Mouse (Mus musculus) heart, adult 8-10 months (tissue): Measurements from ENCODE around the gene Bik. TPM values are rescaled to one million over a fixed set of nuclear protein-coding genes. Genes with fewer than 3 reads are reported as not detected.
"Not testable (repeated sequence)": the region's sequence is repeated elsewhere in the genome, so short reads cannot be mapped to it uniquely, and the experiment has no call there.

Source experiments
- DNase-seq: peaks from one replicate; pipeline ENCODE4 v3.0.0; 2022; ENCODE audit warnings: low spot score
- total RNA-seq, 4 experiments: library from RNA; stranded (reverse); gene quantifications; 2 replicates each; pipeline ENCODE4 v1.2.4; 2022

Bik gene
- total RNA-seq: 10 to 100 TPM in 1 of 4 experiments, 1 to 10 TPM in 3; 7.6 to 12.5 (median 9.4) TPM

DNA sequence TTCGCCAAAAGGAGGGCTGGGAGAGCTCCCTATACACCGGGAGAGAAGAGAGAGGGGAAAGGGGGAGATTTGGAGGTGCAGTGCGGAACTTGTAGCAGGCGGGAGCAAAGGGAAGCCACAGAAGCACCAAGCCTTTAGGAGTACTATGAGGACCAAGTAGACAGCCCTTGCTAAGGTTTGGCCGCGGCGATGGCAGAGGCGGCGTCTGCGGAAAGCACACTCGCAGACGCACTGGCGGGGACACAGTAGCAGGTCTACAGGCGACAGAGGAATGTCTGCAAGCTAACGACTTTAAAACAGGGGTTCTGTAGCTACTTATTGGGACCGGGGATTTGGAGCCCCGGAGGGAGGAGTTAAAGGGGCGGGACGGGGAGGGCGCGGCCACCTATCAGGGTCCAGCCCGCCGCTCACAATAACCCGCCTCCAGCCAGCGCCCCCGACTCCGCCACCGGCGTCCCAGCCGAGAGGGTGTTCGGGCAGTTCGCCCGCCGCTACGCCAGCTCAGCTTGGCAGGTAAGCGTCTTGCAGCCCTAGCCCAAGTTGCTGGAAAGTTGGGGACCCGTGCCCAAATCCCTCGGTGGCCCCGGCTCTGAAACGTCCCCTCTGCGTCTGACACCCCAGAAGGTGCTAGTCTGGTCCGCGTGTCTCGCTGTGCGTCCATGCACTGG is at the start of gene Bik:
Bik (plus strand) TSS at position 439 of the 668 bp plus-strand sequence.
- DNase-seq: peak; percentile 57

GRCm38 (mm10) chr15:83478096-83478495 is 48.6 kb upstream of the Bik start:
- DNase-seq: no peak

DNA sequence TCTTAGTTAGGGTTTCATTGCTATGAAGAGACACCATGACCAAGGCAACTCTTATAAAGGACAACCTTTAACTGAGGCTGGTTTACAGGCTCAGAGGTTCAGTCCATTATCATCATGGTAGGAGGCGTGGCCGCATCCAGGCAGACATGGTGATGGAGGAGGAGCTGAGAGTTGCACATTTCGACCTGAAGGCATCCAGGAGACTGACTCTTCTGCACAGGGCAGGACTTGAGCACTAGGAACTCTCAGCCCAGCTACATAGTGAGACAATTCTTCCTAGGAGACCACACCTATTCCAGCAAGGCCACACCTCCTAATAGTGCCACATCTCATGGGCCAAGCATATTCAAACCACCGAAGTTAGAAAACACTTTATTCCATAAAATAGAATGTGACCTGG is 46.8 kb upstream of the Bik start:
- no peak for DNase-seq

DNA sequence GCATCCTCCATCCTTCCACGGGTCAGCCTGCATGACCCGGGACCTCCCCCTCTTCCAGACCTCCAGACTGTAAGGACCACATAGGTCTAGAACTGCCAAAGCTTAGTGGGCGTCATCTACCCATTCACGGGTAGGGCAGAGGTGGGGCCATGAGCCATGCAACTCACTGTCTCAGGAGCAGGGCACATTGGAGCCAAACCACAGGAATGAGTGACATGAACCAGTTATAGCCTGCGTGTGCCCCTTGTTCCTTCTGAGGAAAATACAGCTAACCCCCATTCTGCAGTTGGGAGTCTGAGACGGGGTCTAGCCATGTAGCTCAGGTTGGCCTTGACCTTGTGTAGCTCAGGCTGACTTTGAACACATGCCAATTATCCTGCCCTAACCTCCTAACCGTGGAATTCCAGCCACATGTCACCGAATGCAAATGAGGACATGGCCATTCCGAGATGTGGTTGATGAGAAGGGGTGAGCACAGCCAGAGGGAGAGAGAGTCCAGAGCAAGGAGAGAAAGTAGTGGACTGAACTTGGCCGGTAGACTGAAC is 45.4 kb upstream of the Bik start:
- DNase-seq: no peak

GRCm38 (mm10) chr15:83482645-83483224 is 43.9 kb upstream of the Bik start:
- no peak for DNase-seq

GRCm38 (mm10) chr15:83483482-83483881 is 43.2 kb upstream of the Bik start:
- no peak for DNase-seq

- DNase-seq: no peak
These were observed 42.4 kb upstream of the Bik start for GRCm38 (mm10) chr15:83484311-83484710.

DNA sequence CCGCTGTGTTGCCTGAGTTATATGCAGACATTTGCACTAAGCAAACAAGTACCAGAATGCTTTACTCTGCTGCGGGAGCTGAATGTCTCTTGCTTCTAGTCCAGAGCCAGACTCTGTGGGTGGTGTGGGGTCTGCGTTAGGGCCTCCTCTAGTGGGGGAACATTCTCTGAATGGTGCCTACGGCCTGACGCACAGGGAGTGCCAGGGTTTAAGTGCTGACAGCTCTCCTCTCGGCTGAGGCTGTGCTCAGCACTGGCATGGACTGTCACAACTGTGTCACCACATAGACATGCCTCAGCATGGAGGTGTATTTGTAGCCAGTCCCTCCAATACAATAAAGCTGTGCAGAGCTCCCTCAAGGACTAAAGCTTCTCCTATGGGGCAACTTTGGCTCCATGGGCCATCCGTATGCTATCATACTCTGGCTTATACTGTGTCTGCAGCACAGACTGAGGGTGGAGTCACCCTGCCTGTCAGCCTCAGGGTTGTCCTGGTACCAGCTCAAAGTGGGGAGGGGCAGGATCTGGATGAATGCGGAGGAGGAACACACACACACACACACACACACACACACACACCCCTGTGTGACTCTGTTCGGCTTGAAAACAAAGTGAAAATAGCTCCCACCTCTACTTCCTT is 39.1 kb upstream of the Bik start:
- DNase-seq: no peak

GRCm38 (mm10) chr15:83489471-83489870 is 37.2 kb upstream of the Bik start:
- DNase-seq: no peak

- DNase-seq: no peak
These were observed 34.8 kb upstream of the Bik start for GRCm38 (mm10) chr15:83491891-83492290.

DNA sequence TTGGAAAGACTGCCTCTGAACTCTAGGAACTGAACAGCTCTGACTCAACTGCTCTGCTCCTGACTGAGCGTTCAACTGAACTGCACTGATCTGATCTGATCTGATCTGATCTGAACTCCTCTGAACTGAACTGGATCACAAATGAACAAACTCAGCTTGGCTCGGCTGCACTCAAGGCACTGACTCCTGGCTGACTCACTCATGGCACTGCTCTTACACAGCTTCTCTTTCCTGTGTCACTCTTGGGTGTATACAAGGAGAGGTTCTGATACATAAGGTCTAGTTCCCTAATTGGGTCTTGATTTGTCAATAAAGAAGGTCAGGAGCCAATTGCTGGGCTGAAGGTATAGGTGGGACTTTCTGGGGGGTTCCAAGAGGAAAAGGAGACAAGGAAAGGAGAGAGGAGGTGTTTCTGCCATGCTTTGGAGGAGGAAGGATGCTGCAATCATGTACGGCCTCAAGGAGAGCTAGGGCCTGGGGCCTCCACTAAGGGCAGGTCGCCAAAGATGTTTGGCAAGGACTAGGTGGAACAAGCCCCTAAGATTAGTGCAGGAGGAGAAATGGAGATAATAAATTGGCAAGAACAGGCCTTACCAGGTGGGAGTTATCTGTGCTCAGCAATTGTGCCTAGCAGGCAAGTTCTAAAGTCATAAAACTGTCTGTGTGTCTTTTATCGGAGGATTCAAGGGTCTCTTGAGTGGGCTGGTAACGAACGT is 32.6 kb upstream of the Bik start:
- no peak for DNase-seq

- no peak for DNase-seq
These were observed 32.1 kb upstream of the Bik start for GRCm38 (mm10) chr15:83494572-83494920.

- no peak for DNase-seq
These were observed 31.5 kb upstream of the Bik start for GRCm38 (mm10) chr15:83495195-83495594.

DNA sequence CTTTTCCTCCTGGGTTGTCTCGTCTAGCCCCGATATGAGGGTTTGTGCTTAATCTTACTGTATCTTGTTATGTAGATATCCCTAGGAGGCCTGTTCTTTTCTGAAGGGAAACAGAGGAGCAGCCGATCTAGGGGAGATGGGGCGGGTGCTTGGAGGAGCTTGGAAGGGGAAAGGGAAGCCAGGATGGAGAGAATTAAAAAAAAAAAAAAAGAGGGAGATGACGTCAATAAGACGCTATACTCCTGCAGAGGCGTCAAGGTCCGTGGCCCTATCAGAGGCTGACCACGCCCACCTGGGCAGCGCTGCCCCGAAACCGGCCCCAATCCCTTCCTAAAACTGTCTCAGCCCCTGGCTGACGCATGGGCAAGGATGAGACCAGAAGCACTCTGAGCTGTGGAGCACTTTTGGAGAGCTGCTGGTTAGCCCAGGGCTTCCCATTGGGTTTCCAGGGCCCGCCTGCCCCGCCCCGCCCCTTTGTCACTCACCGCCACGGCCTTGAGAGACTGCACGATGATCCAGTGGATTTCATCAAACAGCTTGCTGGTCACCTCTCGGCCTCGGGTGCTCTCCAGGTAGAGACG is 30.8 kb upstream of the Bik start:
- no peak for DNase-seq

GRCm38 (mm10) chr15:83497299-83497698 is 29.4 kb upstream of the Bik start:
- no peak for DNase-seq

DNA sequence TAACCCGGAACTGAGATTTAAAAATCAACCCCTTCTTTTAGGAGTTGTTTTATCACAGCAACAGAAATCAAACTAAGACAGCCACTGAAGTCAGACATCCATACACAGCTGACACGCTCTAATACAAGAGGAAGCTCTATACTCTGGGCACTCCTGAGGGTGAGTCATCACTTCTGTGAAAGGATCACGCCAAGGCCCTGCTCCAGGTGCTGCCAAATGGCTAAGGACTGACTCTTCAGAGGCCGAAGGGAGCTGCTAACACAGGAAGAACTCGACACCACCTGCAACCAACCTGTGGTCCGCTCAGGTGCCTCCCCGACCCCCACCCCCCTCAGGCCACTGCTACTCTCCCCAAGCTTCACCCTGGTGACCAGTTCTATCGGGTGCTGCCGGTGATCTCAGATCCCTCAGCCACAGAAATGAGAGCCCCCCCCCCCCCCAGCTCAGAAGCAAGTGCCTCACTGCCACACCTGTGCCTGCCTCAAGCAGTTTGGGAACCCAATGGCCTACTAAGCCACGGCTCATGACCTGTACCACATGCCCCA is 27.4 kb upstream of the Bik start:
- DNase-seq: no peak

DNA sequence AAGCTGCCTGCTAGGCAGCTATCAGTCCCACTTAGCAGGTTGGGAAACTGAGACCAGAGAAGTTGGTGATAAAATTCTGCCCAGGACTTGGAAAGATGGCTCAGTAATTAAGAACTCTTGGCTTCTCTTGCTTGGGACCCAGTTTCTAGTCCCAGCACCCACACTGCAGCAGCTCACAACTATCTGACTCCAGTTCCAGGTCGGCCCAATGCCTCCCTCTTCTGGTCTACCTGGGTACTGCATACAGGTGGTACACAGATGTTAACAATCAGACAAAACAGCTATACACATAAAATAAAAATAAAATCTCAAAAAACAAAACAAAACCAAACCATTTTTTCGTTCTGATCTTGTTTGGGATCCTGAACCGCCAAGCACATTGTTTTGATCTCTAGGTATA is 26.3 kb upstream of the Bik start:
- peak; percentile 42 for DNase-seq

DNA sequence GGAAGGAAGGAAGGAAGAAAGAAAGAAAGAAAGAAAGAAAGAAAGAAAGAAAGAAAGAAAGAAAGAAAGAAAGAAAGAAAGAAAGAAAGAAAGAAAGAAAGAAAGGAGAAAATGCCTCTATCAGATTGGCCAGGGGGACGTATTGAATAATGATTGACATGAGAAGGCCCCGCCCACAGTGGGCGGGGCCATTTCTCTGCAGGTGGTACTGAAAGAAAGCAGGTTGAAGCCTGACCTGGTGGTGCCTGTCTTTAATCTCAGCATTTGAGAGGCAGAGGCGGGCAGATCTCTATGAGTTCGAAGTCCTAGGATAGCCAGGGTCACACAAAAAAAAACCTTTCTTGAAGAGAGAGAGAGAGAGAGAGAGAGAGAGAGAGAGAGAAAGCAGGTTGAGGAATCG is 25.2 kb upstream of the Bik start:
- not testable (repeated sequence) for DNase-seq

GRCm38 (mm10) chr15:83509950-83510804 is 16.5 kb upstream of the Bik start:
- DNase-seq: no peak

DNA sequence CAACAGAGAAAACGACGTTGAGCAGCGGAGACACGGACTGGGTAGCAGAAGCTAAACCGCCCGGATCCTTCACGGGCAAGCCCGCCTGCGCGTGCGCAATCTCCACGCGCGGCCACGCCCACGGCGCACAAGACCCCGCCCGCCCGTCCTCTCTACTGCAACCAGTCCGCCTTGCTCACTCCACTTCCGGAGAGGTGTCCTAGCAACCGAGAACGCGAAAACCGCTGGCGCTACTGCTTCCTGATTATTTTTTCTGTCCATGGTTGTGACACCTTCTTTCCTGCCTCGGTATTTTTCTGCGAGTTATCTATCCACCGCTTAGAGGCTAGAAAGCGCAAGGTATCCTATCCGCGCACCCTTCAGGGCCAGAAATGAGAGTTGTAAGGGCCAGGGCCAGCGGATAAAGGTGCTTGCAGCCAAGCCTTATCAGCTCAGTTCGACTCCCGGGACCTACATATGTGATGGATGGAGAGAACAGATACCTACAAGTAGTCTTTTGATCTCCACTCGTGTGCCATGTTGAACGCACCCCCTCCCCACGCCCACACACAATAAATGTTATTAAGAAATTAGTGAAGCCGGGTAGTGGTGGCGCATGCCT is 15.8 kb upstream of the Bik start, which contains the start of gene Ttll1:
Ttll1 (minus strand) TSS at position 89 of the 601 bp plus-strand sequence.
- peak; percentile 94 for DNase-seq
